Mouse (Mus musculus): Measurements from ENCODE around the gene Gopc.
A peak's percentile ranks its signal among the peaks of the same experiment; 100 is the strongest.

The Gopc gene

DNA sequence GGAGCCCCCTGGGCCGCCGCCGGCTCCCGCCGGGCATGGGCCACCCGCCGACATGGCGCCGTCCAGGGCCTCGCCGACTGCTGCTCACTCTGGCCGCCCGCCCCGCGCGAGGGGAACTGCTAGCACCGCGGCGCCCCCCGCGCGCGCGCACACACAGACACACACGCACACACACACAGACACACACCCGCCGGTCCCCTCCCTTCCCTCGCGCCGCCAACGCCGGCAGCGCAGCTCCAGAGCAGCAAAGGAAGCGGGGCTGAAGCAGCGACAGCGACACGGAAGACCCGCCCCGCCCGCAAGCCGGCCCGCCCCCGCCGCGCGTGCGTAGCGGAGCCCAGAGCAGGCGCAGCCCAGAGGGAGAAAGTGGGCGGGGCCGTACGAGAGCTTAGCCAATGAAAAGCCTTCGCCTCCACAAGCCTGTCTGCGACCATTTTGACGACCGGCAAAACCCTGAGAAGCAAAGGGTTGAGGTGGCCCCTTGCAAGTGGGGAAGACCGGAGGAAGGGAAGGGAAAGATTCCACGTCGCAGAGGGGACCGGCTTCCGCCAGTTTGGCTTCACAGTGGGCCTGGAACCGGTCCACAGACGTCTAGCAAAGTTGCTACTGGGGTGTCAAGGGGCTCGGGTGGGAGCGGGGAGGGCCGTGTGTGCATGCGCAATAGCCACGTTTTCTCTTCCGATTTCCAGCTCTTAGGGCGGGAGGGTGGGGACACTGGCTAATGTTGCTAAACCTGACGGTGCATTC, at the start of gene Gopc:
Gopc (minus strand) TSS at position 280 of the 747 bp plus-strand sequence.
- peak; percentile 92 for DNase-seq (ENCODE audit: low read depth, low spot score)

DNA sequence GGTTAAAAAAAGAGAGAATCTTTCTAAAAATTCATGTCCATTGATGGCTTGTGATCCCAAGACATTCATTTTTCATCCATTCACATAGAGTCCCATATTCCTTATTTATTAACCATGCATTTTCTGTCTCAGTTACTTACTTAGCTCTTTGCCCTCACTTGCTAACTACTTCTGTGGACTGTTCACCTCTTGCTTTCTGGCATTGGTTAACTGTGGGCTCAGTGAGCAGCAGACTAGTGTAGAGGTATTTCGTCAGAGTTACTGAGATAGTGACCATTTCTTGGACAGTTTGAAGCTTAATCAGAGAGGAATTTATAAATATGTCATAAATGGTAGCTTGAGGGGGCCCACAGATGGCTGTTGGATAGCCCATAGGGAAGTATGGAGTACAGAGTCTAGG, 49.0 kb upstream of the Gopc start:
- DNase-seq (ENCODE audit: low read depth, low spot score), result no peak

DNA sequence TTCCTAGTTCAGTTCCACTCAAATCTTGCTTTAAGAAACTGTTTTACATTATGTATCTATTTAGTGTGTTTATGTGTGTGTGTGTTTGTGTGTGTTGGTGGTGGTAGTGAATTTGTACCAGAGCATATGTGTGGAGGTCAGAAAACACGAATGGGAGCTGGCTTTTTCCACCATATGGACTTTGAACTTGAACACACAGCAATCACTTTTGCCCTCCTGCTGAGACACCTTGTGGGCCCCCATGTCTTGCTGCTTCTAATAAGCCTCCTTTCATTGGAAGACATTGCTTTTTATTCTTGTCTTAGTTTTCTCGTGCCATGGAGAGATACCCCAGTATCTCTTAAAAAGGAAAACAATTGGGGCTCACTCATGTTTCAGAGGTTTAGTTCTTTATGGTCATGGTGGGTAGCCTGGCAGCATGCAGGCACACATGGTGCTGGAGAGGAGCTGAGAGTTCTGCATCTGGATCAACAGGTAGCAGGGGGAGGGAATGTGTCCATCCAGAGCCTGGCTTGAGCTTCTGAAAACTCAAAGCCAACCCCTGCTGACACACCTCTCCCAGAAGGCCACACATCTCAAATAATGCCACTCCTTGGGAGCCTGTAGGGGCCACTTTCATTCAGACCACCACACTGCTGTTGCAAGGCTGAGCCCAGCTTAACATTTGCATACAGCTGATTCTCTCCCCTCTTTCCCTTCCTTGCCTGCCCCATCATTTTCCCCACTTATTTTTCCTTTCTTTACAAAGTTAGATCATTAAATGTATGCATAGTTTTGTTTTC, 45.9 kb upstream of the Gopc start:
- no peak for DNase-seq (ENCODE audit: low read depth, low spot score)

DNA sequence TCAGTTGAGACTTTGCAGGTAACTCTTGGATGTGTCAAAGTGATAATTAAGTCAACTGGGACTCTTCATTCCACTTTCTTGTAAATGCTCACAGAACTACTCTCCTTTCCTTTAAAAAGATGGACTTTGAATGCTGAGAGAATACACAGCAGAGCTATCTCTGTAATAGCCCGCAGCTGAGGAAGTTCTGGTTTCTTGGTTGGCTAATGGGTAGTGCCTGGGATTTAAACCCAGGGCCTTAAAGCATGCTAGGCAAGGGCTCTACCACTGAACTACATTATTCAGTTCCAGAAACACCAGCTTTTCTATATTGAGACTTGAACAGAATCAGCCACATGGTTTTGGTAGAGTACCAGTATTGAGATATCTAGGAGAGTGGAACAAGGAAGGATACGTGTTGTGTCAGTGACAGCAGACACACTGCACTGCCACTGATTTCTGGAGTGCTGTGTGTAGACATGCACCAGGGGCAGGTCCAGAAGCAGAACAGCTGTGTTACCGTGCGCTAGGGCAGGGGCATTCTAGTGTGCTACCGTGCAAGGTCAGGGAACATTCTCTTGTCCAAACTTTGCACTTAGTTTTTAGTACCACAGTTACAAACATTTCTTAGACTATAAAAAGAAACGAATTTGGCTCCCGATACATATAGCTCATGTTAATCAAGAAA, 44.5 kb upstream of the Gopc start:
- no peak for DNase-seq (ENCODE audit: low read depth, low spot score)

DNA sequence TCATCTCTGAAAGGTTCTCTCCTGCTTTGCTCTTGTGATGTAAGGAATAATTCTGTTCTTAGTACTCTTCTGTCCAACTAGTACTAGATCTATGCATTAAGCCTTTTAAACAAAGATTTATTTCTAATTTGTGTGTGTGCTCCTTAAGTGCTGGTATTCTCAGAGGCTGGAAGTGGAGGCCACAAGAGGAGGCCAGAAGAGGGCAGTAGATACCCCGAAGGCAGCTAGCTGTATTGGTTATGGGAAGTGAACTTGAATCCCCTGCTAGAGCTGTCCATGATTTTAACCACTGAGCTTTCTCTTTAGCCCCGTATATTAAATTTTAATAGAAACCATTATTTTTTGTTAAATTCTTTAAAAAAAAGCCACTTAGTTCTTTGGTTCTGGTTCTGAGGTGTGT, 41.2 kb upstream of the Gopc start:
- DNase-seq (ENCODE audit: low read depth, low spot score), result no peak

DNA sequence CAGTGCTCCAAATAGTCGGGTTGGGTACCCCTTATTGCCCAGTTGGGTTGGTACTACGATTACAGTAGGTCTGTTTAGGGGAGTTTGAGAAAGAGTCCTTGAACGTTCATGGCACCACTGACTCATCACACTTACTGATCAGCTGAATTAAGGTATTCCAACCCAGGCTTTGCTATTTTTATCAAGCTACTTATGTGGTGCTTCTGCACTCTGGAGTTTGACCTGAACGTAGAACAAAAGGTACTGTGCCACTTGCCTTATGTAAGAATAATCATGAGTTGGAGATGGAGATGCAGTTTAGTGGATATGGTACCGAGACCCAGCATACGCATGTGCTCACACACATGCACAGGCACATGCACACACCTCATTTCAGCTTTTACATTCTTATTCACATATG, 39.8 kb upstream of the Gopc start:
- DNase-seq (ENCODE audit: low read depth, low spot score), result no peak

DNA sequence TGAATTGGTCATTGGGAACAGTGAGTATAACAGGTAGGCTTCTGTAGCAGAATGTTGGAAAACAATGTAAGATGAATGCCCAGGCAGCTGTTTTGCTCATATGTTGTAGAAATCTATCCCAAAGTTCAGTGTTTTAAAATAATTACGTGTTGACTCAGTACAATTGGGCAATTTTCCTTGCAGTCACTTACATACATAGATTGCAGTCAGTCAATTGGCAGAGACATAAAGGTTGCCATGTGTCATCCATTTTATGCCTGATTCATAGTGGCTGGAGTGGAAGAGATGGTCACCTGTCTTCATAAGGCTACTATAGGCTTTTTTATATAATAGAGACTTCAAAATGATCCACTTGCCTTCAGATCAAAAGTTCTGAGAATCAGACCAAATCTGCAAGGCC, 38.6 kb upstream of the Gopc start:
- DNase-seq (ENCODE audit: low read depth, low spot score), result no peak

DNA sequence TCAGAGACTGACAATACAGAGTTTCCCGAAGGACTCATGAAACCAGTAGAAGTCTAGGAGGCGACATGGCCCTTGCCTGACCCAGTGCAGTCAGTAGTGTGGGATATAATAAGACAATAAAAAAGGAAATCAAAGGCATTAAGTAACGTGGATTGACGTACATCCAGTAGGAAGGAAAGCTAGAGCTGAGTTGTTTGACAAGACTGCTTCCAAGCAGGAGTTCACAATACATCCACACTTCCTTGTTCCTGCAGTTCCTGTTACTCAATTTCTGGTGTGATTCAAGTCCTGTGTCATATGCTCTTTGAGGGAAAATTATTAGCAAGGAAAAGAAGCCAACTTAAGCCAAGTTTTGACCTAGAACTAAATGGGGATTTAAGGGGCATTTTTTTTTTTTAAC, 37.5 kb upstream of the Gopc start:
- DNase-seq (ENCODE audit: low read depth, low spot score), result no peak

DNA sequence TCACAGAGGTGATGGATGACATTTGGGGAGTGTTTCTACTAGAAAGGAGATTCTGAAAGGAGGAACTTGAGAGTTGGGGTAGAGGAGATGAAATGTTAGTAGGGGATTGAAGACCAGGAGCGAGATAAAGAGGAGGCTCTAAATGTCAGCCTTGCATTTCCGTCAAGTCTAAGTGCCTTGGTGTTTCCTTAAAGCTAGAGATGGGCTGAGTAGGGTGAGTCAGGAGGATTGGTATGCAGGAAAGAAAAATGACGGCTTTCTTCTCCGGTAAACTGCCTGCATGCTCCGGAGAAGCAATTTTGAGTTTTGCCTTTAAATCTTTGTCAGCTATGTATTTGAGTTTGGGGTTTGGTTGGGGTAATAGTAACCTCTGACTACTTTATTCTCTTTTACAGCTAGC, 37.0 kb upstream of the Gopc start:
- DNase-seq (ENCODE audit: low read depth, low spot score), result no peak

DNA sequence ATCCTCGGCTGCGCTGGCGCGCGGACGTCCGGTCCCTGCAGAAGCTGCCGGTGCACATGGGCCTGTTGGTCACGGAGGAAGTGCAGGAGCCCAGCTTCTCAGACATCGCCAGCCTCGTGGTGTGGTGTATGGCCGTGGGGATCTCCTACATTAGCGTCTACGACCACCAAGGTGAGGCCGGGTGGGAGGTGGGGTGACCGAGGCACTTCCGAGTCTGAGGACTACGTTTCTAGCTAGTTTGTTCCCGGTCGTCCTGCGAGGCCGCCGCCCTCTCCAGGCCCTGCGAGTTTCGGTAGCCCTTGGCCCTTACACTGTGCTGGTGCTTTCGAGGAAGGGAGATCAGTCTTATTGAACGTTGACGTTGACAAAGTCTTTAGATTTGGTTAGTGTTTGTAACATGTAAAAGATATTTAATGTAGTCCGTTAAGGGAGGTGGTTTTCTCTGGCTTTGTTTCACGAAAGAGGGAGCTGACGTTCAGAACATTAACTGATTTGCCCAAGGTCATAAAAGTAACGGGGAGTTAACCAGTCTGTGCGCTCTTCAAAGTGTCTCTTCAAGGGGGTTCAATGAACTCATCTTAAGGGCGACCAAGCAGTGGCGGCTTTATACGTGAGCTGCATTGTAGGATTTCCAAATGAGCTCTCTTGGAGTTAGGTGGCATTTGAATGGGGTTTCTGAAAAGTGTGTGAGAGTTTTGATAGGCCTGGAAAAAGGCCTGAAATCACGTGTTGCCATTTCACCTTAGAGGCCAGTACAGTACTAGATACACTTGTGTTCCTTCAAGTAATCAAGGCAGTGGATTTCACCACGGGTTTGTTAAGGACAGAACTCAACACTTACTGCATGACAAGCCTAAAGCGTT, 36.3 kb upstream of the Gopc start:
- DNase-seq (ENCODE audit: low read depth, low spot score), result no peak

DNA sequence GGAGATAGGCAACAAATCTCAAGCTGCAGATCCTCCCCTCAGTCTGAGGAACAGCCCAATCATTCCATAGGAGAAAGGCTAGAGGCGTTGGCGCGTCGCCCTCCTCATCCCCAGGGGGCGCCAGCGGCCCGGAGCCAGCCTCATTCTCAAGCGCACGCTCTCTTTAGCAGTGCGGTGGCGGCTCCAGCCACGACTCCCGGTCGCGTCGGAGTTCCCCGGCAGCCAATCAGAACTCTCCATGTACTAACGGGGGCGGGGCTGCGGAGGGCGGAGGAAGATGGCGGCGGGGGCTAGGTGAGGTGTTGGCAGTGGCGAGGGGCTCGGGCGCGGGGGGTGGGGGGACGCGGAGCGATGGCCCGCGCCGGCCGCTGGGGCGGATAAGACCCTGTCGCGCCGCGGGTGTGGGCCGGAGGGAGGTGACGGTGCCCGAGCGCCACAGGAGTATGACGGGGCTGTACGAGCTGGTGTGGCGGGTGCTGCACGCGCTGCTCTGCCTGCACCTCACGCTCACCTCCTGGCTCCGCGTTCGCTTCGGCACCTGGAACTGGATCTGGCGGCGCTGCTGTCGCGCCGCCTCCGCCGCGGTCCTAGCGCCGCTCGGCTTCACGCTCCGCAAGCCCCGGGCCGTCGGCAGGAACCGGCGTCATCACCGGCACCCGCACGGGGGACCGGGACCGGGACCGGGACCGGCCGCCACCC, 35.5 kb upstream of the Gopc start, which contains the start of gene Nus1:
Nus1 (plus strand) TSS at position 249 of the 699 bp plus-strand sequence.
- DNase-seq (ENCODE audit: low read depth, low spot score), result peak; percentile 97

DNA sequence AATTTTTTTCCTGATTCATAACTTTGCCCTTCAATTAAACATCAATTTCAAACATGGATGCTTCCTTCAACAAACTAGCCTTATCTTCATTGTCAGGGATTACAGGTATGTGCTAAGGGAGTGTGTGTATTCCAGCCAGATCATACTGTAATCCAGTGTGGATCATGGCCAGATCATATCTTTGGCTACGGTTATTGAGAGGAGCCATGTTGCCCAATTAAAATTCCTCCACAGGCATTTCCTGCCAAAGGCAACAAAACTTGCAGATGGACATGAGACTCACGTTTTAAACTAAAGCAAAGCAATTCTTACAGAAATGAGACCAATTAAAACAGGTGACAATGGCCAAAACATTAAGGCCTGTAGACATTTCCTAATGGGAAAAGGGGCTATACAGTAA, 34.5 kb upstream of the Gopc start:
- no peak for DNase-seq (ENCODE audit: low read depth, low spot score)

DNA sequence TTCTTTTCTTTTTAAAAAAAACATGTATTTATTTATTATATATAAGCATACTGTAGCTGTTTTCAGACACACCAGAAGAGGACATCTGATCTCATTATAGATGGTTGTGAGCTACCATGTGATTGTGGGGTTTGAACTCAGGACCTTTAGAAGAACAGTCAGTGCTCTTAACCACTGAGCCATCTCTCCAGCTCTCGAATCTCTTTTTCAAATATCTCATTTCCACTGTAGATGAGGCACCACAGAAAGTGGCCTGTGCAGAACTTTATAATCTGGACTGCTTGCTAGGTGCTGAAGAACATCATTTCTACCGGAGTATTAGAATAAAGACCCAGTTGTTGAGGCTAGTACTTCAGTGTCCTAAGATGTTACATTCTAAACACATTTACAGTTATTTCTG, 33.1 kb upstream of the Gopc start:
- no peak for DNase-seq (ENCODE audit: low read depth, low spot score)

DNA sequence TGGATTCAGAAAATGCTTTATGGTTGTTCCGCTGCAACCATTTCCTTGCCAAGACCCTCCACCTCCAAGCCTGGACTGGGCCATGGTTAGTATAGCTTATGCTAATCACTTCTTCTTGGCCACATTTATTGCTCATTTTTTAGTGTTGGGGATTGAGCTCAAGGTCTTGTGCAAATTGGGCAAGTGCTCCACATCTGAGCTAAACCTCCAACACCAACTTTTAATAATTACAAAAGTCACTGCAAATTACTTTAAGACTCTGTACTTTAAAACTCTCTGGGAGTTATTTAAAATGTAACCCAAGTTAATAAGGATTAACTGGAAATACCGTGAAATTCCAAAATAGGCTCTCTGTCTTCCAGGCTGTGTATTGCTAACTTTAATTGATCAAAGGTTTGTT, 25.6 kb upstream of the Gopc start:
- no peak for DNase-seq (ENCODE audit: low read depth, low spot score)

DNA sequence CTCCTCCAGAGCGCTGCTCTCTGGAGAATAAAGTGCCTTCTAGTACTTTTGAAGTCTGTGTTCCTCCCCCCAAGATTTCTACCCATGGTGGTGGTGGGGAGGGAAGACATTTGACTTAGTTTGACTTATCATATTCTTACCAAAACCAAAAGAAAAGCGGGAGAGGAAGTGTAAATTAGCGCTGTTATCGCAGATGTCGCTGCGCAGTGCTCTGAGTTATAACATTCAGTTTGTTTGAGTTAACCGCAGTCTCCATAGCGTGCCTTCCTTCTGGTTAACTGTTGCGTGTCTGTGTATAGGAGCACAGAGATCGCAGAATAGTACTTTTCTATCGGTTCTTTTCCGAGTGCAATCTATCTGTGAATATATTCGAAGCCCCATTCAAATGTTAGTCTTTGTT, 23.2 kb upstream of the Gopc start:
- DNase-seq (ENCODE audit: low read depth, low spot score), result no peak

DNA sequence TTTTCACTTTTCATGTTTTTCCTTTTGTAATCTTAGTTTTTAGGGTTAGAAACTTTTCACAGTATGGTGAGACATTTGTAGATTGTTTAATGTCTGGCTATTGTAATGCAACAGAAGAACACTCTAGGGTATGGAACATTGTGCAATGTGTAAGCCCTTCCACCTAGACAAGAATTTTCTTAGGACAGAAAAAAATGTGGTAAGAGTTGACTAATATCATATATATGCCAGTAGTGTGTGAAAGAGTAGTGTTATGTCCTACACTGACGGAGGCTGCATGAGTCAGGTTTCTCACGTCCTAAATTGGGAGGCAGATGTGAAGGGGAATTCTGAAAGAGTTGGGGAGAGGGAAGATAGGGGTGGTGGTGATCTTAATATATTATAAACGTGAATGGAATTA, 17.8 kb upstream of the Gopc start:
- DNase-seq (ENCODE audit: low read depth, low spot score), result no peak

DNA sequence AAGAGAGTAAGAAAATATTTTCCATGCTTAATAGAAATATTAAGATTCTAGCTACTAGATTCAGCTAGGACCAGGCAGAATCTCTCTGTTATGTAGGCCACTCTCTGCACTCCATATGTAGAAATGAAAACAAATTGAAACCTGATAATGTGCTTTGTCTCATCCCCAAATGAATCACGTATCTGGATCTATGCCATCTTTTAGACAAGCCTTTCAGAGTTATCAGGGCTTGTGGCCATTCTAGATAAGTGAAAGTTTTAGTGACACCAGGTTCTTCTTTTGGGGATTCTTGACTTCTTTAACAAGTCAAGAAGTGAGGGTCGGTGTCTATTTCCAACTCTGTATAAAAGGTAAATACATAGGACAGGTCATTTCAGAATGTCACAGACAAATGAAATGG, 16.8 kb upstream of the Gopc start:
- no peak for DNase-seq (ENCODE audit: low read depth, low spot score)

DNA sequence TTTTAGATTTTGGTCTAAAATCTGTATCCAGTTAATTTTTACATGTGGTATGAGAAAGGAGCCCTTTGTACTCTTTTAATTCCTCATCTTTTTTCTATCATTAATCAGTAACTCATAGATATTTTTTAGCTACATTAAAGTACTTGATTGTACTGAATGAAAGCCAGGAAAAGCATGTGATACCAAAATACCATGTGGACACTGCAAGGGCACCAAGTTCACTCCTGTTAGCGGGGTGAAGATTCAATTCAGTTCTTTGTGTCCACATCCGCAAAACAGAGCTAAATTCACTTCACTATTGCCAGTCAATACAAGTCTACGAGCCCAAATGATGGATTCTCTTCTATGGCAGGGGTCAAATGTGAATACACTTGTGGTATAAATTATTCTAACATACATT, 14.7 kb upstream of the Gopc start:
- no peak for DNase-seq (ENCODE audit: low read depth, low spot score)

DNA sequence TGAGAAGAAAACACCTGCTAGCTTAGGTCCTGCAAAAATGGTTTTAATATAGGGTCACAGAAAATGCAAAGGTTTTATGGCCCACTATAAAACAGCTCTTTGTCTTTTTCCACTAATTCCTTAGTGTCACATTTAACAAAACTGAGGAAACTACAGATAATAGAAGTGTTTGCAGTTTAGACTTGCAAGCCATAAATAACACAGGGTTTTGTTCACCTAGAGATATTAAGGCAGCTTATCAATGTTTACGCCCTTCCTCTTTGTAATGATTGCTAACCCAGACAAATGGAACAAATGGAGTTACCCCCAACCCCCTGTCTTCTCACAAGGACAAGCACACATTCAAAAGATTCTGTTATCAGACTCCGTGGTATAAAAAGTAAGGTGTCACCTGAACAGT, 9.3 kb upstream of the Gopc start:
- no peak for DNase-seq (ENCODE audit: low read depth, low spot score)

DNA sequence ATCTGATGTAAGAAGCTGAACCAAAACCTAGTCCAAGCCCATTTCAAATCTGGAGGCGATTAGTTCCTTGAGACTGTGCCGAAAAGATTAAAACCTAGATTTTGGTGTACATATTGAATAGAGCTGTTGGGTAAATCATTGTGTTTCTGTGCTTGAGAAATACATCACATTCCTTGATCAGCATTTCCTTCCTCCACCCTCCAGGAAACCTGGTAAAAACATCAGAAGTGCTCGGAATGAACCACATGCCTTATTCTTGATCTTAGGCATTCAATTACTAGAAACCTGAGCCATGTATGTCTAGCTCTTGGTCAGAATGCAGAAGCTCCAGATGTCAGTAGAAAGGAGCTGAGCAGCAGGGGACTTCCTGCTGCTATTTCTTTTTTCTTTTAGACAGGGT, 7.5 kb upstream of the Gopc start:
- no peak for DNase-seq (ENCODE audit: low read depth, low spot score)

DNA sequence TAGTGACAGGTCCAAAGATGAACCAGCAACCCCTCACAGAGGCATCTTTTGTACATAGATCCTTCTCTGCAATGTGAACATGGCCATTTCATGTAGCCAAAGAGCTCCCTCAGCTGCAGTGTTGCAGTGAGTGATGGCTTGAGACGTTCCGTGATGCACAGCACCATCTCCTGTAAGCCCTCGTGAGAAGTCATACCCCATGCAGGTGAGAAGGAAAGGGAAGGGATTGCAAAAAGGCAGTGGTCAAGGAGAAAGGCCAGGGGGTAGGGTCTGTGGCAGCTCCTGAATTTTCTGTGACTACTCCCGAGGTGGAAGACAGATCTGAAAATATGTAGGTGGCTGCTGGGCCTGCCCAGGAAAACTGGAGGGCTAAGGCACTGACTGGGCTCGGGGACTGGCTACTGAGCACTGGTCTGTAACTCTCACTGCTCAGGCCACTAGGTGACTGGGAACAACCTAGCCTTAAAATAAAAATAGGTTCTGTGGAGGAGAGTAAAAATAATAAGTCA, 7.1 kb upstream of the Gopc start, which contains the start of gene Nepn:
Nepn (plus strand) TSS at position 51 of the 509 bp plus-strand sequence.
- no peak for DNase-seq (ENCODE audit: low read depth, low spot score)
